ENCODE assay signal across 32 mouse cellular contexts in genomic region chr10:59085604-59086003, GRCm38 (mm10).
"Had no signal": no experiment of that assay in that cellular context is flagged by ENCODE, and none has a peak within 500 bp of the region (broad histone marks: within the 10 kb centered on the region; RNA-seq: fewer than 3 reads in every experiment).

No protein-coding gene starts in this region.

- H3K4me2 ChIP-seq: limb, embryonic 12.5 days; limb, embryonic 13.5 days; limb, embryonic 15.5 days; liver, embryonic 11.5 days; liver, embryonic 12.5 days; liver, embryonic 13.5 days; liver, embryonic 15.5 days; lung, embryonic 14.5 days; lung, embryonic 15.5 days; midbrain, embryonic 11.5 days; midbrain, embryonic 12.5 days; midbrain, embryonic 13.5 days; midbrain, embryonic 15.5 days; neural tube, embryonic 12.5 days had no signal

- H3K27ac ChIP-seq: limb, embryonic 10.5 days; limb, embryonic 12.5 days; limb, embryonic 13.5 days; limb, embryonic 15.5 days; liver, embryonic 12.5 days; liver, embryonic 13.5 days; liver, embryonic 14.5 days; liver, embryonic 15.5 days; lung, embryonic 15.5 days; macrophage; midbrain, embryonic 10.5 days; midbrain, embryonic 12.5 days; midbrain, embryonic 13.5 days; midbrain, embryonic 15.5 days; neural tube, embryonic 12.5 days had no signal

- H3K9me3 ChIP-seq: limb, embryonic 10.5 days; limb, embryonic 12.5 days; limb, embryonic 13.5 days; limb, embryonic 15.5 days; liver, embryonic 12.5 days; liver, embryonic 13.5 days; liver, embryonic 15.5 days; lung, embryonic 15.5 days; megakaryocyte, embryonic 14.5 days; midbrain, embryonic 10.5 days; midbrain, embryonic 12.5 days; midbrain, embryonic 13.5 days; midbrain, embryonic 15.5 days; neural tube, embryonic 12.5 days had no signal

- H3K4me3 ChIP-seq: limb, embryonic 10.5 days; limb, embryonic 12.5 days; limb, embryonic 13.5 days; limb, embryonic 15.5 days; liver, embryonic 12.5 days; liver, embryonic 13.5 days; liver, embryonic 15.5 days; lung, embryonic 15.5 days; megakaryocyte, embryonic 14.5 days; midbrain, embryonic 10.5 days; midbrain, embryonic 12.5 days; midbrain, embryonic 13.5 days; midbrain, embryonic 15.5 days; myocyte; neural tube, embryonic 12.5 days had no signal

- H3K4me1 ChIP-seq: limb, embryonic 10.5 days; limb, embryonic 12.5 days; liver, embryonic 12.5 days; liver, embryonic 13.5 days; liver, embryonic 15.5 days; megakaryocyte, embryonic 14.5 days had no signal

- DNase-seq: left cerebral cortex, postnatal 4 days; liver; liver, embryonic 13.5 days; liver, postnatal 0 days; lung, adult 18-20 months; lung, adult 2 months; lung, embryonic 14.5 days; lung, postnatal 10 days; lung, postnatal 14 days; lung, postnatal 36 days; lung, postnatal 4 days; midbrain, embryonic 14.5 days had no signal

- H3K36me3 ChIP-seq: limb, embryonic 10.5 days; limb, embryonic 12.5 days; limb, embryonic 13.5 days; limb, embryonic 15.5 days; liver, embryonic 12.5 days; liver, embryonic 13.5 days; liver, embryonic 15.5 days; lung, embryonic 15.5 days; midbrain, embryonic 10.5 days; midbrain, embryonic 12.5 days; midbrain, embryonic 13.5 days; midbrain, embryonic 15.5 days; neural tube, embryonic 12.5 days had no signal

- H3K27me3 ChIP-seq: limb, embryonic 12.5 days; limb, embryonic 13.5 days; limb, embryonic 15.5 days; liver, embryonic 12.5 days; liver, embryonic 13.5 days; liver, embryonic 15.5 days; lung, embryonic 15.5 days; midbrain, embryonic 15.5 days; neural tube, embryonic 12.5 days had no signal

- H3K9ac ChIP-seq: limb, embryonic 12.5 days; limb, embryonic 13.5 days; limb, embryonic 15.5 days; liver, embryonic 12.5 days; liver, embryonic 13.5 days; liver, embryonic 14.5 days; liver, embryonic 15.5 days; liver, postnatal 0 days; lung, embryonic 14.5 days; lung, embryonic 15.5 days; midbrain, embryonic 12.5 days; midbrain, embryonic 13.5 days; midbrain, embryonic 15.5 days; neural tube, embryonic 12.5 days had no signal

- ATAC-seq: liver, embryonic 12.5 days; liver, postnatal 0 days; lung, postnatal 0 days; midbrain, embryonic 13.5 days; midbrain, embryonic 15.5 days; midbrain, embryonic 16.5 days had no signal
